Mouse (Mus musculus) lung, embryonic 14.5 days (tissue): ENCODE data around the gene Oog4. TPM values are rescaled to one million over a fixed set of nuclear protein-coding genes. Genes with fewer than 3 reads are reported as not detected.
"Not testable (repeated sequence)": the region's sequence is repeated elsewhere in the genome, so short reads cannot be mapped to it uniquely, and the experiment has no call there.

Source experiments
- ATAC-seq: fragments of 200-750 bp; cut with Nextera tagmentation; 2 replicates; pipeline ENCODE4 v1.8.0; 2017; ENCODE audit warnings: mild to moderate bottlenecking, moderate TSS enrichment, moderate library complexity; ENCODE audit not compliant: insufficient read depth
- DNase-seq: peaks from one replicate; pipeline ENCODE4 v3.0.0-alpha.2; 2015
- H3K27ac ChIP-seq: fragments of 300-500 bp; sonication (generic); 2 replicates; pipeline ENCODE4 v1.5.1; 2014; ENCODE audit warnings: low read depth, mild to moderate bottlenecking, moderate library complexity
- H3K27me3 ChIP-seq: fragments of 300-500 bp; sonication (generic); 2 replicates; pipeline ENCODE4 v1.6.1; 2014; ENCODE audit warnings: low read length, control low read depth; ENCODE audit not compliant: insufficient read depth
- H3K36me3 ChIP-seq: fragments of 300-500 bp; sonication (generic); 2 replicates; pipeline ENCODE4 v1.6.1; 2014; ENCODE audit warnings: control low read depth; ENCODE audit not compliant: insufficient read depth
- H3K4me1 ChIP-seq: fragments of 300-500 bp; sonication (generic); 2 replicates; pipeline ENCODE4 v1.6.1; 2014; ENCODE audit warnings: antibody characterized with exemption, control low read depth; ENCODE audit not compliant: insufficient read depth
- H3K4me2 ChIP-seq: fragments of 300-500 bp; sonication (generic); 2 replicates; pipeline ENCODE4 v1.6.1; 2014; ENCODE audit warnings: mild to moderate bottlenecking
- H3K4me3 ChIP-seq: fragments of 300-500 bp; sonication (generic); 2 replicates; pipeline ENCODE4 v1.5.1; 2014; ENCODE audit warnings: low read depth, low read length
- H3K9ac ChIP-seq: fragments of 300-500 bp; sonication (generic); 2 replicates; pipeline ENCODE4 v1.6.1; 2014
- H3K9me3 ChIP-seq: fragments of 300-500 bp; sonication (generic); 2 replicates; pipeline ENCODE4 v1.6.1; 2016; ENCODE audit warnings: low read depth, low read length, control low read depth
- CTCF ChIP-seq: IDR thresholded peaks from 2 replicates; pipeline ENCODE4 v1.5.1; 2016; ENCODE audit warnings: antibody characterized with exemption, low read depth
- WGBS: fragments of 180-500 bp; shearing (Covaris S2); extraction: QIAGEN DNeasy Blood & Tissue Kit; methylation state at CpG from one replicate; pipeline ENCODE4 v1.1.7; 2014; 5-methylcytosine and 5-hydroxymethylcytosine counted together
- polyA plus RNA-seq: library from polyadenylated mRNA; unstranded; fragments of >200 nt; fragmentation: Nextera tagmentation; extraction: Ambion mirVana; gene quantifications from 2 replicates; pipeline ENCODE4 v1.2.1, GENCODE M21; 2014

Gene Oog4
- not detected in 2 replicates for polyA plus RNA-seq

- H3K9ac ChIP-seq = no peak within 1 kb of the TSS
- H3K4me1 ChIP-seq = no peaks in the 10 kb centered on the region
- WGBS = 75% methylated on average over 3 of the region's 3 CpGs
- no peak for TF ChIP-seq CTCF
- no peak for DNase-seq
- no peaks in the 10 kb centered on the region for H3K9me3 ChIP-seq
- H3K4me2 ChIP-seq = no peak within 1 kb of the TSS
- no peaks in the 10 kb centered on the region for H3K27me3 ChIP-seq
- H3K27ac ChIP-seq = no peak within 1 kb of the TSS
- no peak for ATAC-seq
- H3K4me3 ChIP-seq = no peak within 1 kb of the TSS
- H3K36me3 ChIP-seq = no peaks in the 10 kb centered on the region
Measured at GRCm38 (mm10) chr4:143450224-143450623, at the start of gene Oog4. Gene Oog4 (minus strand): TSS chr4:143450324.

GRCm38 (mm10) chr4:143426770-143427169, 23.4 kb downstream of the Oog4 start:
- H3K27me3 ChIP-seq, H3K4me3 ChIP-seq, H3K36me3 ChIP-seq, H3K9me3 ChIP-seq, H3K4me1 ChIP-seq, H3K4me2 ChIP-seq, H3K27ac ChIP-seq, H3K9ac ChIP-seq: not testable (repeated sequence)
- 35% methylated on average over 5 of the region's 5 CpGs for WGBS
- DNase-seq = peak; percentile 11
- ATAC-seq = peak; percentile 87

- Histone ChIP-seq H3K36me3 (peaks cover 45% of the 10 kb centered on the region), H3K4me2 (no peak overlapping the region)
Measured at GRCm38 (mm10) chr4:143414121-143414520, 36.0 kb downstream of the Oog4 start.

GRCm38 (mm10) chr4:143413621-143414020, 36.5 kb downstream of the Oog4 start:
- H3K36me3 ChIP-seq = peaks cover 40% of the 10 kb centered on the region
- no peak overlapping the region for H3K9ac ChIP-seq
- DNase-seq = no peak
- H3K9me3 ChIP-seq = peaks cover 9% of the 10 kb centered on the region; the same call in 1 of the 2 replicates
- TF ChIP-seq CTCF = no peak
- 86% methylated on average over 1 of the region's 1 CpGs for WGBS
- no peak overlapping the region for H3K27ac ChIP-seq
- no peaks in the 10 kb centered on the region for H3K27me3 ChIP-seq
- no peak overlapping the region; the same call in 1 of the 2 replicates for H3K4me2 ChIP-seq
- H3K4me1 ChIP-seq = no peaks in the 10 kb centered on the region
- no peak overlapping the region for H3K4me3 ChIP-seq
- no peak for ATAC-seq

More at GRCm38 (mm10) chr4:143414121-143414520, 36.0 kb downstream of the Oog4 start:
- Histone ChIP-seq H3K9ac (no peak overlapping the region), H3K9me3 (peaks cover 9% of the 10 kb centered on the region; the same call in 1 of the 2 replicates), H3K4me1 (no peaks in the 10 kb centered on the region), H3K4me3 (no peak overlapping the region), H3K27ac (no peak overlapping the region), H3K27me3 (no peaks in the 10 kb centered on the region)
- DNase-seq (no peak), ATAC-seq (no peak)
- no peak for TF ChIP-seq CTCF
- WGBS = 93% methylated on average over 3 of the region's 3 CpGs

- Histone ChIP-seq H3K4me2 (peak within 1 kb of the TSS; percentile 62), H3K4me3 (peak within 1 kb of the TSS; percentile 55), H3K9ac (peak within 1 kb of the TSS; percentile 54), H3K27me3 (no peaks in the 10 kb centered on the region), H3K36me3 (peaks cover 30% of the 10 kb centered on the region), H3K9me3 (peaks cover 9% of the 10 kb centered on the region; the same call in 1 of the 2 replicates), H3K4me1 (no peaks in the 10 kb centered on the region), H3K27ac (peak within 1 kb of the TSS; percentile 80)
- ATAC-seq (peak; percentile 95), DNase-seq (peak; percentile 96)
- WGBS = under 1% methylated on average over 50 of the region's 50 CpGs
- TF ChIP-seq CTCF = no peak
Measured at GRCm38 (mm10) chr4:143412219-143413092, 37.7 kb downstream of the Oog4 start, which contains the start of gene Pramef8. Gene Pramef8 (plus strand): TSS chr4:143412426.

GRCm38 (mm10) chr4:143411566-143412218, 38.4 kb downstream of the Oog4 start:
- Histone ChIP-seq H3K4me2 (peak overlapping the region; percentile 62), H3K4me1 (no peaks in the 10 kb centered on the region), H3K27me3 (no peaks in the 10 kb centered on the region), H3K9ac (peak overlapping the region; percentile 32), H3K36me3 (peaks cover 22% of the 10 kb centered on the region; the same call in 1 of the 2 replicates), H3K27ac (no peak overlapping the region), H3K9me3 (peaks cover 9% of the 10 kb centered on the region; the same call in 1 of the 2 replicates), H3K4me3 (peak overlapping the region; percentile 55)
- DNase-seq (no peak), ATAC-seq (peak; percentile 23; the same call in 1 of the 2 replicates)
- no peak for TF ChIP-seq CTCF
- 67% methylated on average over 5 of the region's 5 CpGs for WGBS

- Histone ChIP-seq H3K27ac (no peak within 1 kb of the TSS), H3K4me1 (no peaks in the 10 kb centered on the region), H3K36me3 (no peaks in the 10 kb centered on the region), H3K9me3 (no peaks in the 10 kb centered on the region), H3K27me3 (no peaks in the 10 kb centered on the region), H3K9ac (no peak within 1 kb of the TSS), H3K4me3 (no peak within 1 kb of the TSS), H3K4me2 (no peak within 1 kb of the TSS)
- 73% methylated on average over 26 of the region's 26 CpGs for WGBS
- no peak for TF ChIP-seq CTCF
- ATAC-seq (no peak), DNase-seq (no peak)
Measured at GRCm38 (mm10) chr4:143394181-143394580, 55.9 kb downstream of the Oog4 start, which contains the start of gene Pramel1. Gene Pramel1 (plus strand): TSS chr4:143394428.
